Mouse (Mus musculus) telencephalon, adult 2 months (tissue): Measurements from ENCODE around the gene Prkd1.

Source experiments
- DNase-seq: peaks from one replicate; pipeline ENCODE4 v3.0.0-alpha.2; 2011; ENCODE audit warnings: low read depth, low spot score

Prkd1 gene

DNA sequence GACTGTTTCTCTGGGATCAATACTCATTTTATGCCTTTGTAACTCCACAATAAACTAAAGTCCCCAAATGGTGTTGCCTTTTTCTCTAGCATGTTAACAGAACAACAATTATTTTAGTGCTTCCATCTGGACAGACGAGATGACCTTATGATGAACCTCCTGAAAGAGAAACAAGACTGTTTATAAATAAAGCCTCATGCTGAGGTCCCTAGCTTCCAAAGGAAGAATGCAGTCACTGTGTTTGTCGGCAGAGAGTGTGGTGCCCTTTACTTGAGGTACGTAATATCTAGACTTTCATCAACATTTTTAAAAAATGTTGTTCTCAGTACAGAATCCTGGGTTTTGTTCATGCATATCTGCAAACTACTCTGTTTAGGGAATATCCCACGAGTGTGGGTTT is 90.7 kb downstream of the Prkd1 start:
- no peak for DNase-seq

DNA sequence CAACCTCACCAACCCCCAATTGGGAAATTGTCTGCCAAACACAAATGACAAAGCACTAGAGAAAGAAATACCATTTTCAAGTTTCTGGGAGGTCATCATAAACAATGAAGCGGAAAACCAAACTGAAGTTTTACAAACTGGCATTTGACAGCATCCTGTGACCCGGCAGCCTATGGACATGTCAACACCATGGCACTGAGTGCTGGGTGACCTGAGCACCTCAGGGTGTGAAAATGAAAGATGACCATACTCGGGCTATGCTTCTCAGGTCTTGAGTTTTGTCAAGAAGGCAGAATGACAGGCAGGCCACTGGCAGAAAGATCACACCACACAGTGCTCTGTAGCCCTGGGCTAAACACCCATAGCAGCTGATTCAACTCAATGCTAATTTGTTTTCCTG is 94.7 kb downstream of the Prkd1 start:
- DNase-seq = no peak

DNA sequence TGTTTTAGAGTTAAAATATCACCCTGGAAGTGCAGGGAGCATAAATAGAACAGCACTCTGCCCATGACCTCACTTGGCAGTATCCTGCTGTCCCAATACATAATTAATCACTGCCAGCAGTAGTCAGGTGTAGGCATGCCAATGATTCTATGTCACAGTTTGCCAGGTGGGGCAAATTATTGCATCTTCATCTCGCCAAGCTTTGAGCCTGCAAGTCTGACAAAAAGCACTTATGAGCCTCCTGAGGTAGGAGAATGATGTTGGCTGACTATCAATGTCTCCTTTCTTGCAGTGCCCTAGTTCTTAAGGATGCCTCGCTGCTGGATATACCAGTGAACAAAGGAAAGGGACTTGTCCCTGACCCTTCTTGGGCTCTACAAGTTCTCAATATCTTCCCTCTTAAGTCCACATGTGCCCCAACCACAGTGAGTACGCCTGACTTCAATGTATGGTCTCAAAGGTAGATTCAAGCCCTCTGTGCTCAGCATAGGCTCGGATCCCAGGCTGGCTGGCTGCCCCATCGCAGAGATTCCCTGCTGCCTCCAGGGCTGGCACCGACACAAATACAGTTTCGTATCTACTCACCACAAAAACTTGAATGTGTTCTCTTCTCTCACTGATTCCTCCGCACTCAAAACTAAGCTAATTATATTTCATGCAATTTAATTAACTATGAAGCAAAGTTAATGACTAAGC is 98.9 kb downstream of the Prkd1 start:
- DNase-seq = no peak

DNA sequence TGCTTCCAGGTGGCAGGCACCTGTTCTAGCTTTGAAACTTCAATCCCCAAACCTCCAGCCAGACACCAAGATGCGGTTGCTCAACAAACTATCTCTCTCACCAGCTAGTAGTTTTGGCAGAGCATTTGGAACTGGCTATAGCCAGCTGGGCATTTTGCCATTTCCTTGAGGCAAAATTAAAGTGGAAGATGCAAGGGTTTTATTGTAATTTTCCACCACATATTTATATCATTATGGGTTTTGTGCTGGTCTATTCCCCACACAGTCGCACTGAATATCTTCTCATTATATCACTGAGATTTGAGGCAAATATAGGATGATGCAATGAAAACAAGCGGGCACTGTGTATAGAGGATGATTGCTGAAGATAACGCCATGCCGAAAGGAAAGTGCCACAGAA is 102.5 kb downstream of the Prkd1 start:
- DNase-seq = no peak

DNA sequence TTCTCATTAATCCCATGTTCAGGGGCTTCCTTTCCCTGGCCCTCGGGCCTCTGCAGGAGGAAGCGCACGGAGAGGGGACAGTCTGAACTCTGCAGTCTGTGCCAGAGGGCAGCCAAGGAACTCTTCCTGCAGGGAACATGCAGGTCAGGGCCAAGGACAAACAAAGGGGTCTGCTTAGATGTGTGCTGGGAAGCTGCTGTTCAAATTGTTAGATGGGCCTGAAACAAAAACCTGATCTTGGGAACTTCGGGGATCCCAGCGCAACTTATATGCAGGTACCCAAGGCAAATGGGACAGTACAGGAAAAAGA is 103.3 kb downstream of the Prkd1 start:
- DNase-seq = no peak

DNA sequence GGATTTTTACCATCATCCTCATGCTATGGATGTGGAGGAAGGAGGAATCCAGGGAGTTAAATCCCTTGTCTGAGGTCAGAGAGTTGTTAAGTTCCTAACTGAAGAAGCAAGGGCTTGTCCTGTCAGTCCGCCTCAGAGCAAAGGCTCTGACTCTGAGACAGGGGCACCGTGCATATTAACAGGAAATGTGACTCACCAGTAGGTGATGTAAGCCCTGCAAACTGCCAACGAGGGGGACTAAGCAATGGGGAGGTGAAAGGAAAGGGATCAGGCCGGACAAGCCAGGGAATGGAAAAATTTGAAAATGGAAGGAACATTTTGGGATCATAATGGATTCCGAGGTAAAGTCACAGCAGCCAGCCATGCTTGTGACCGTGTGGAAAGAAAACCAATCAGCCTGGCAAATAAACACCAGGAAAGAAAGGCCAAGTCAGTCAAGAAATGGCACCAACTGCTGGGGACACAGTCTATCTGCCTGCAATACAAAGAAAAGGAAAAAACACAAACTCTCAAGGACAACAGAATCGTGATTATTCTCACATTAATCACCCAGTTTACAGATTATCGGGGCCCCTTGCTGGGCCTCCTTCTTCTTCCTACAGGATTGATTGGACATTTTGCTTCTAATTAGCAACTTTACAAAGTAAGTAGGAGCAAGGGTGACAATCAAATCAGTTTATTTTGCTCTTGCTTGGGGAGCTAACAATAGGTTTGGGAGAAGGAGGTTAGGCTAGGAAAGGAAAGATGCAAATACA is 103.9 kb downstream of the Prkd1 start:
- DNase-seq = no peak

DNA sequence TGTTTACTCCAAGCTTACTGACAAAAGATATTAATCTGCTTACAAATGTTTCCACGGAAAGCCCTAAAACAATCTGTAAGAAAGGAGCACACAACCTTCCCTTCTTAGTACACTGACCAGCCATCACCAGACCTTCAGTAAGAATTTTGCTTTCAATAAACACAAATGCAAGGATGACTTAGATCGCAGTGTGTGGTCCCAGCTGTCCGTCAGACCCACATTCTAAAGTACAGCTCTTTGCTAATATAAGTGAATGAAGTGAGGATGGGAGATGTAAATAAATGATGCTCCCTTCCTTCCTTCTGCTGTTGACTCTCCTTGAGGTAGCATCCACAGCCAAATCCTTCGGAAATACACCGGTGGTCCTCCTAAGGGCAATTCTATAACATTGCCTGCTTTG is 108.1 kb downstream of the Prkd1 start:
- DNase-seq = no peak

DNA sequence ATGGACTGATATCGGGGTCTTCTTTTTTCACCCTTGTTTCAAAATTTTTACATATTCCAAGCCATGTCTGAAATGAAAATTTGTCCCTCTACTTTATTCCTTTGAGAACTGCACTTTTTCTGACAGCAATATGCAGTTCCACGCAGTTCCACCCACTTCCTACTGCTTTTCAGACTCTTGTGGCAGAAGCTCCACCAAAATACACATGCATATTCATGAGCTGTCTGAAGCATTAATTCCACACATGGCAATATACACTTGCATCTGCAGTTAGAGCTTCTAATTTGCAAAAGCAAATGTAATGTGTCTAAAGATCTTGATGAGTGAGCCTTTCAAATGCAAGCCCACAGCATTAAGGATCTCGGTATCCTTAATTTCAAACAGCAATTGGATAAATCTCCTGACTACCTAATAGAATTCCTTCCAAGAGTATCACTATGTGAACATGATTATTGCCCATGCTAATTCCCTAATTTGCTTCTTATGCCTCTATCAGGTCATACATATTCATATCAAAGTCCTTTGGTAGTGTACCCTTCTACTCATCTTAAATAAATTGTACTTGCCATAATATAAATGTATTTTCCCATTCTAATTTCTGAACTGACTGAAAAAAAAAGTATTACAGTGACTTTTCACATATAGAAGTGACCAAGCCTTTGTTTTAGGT is 110.5 kb downstream of the Prkd1 start:
- DNase-seq = peak; percentile 87

DNA sequence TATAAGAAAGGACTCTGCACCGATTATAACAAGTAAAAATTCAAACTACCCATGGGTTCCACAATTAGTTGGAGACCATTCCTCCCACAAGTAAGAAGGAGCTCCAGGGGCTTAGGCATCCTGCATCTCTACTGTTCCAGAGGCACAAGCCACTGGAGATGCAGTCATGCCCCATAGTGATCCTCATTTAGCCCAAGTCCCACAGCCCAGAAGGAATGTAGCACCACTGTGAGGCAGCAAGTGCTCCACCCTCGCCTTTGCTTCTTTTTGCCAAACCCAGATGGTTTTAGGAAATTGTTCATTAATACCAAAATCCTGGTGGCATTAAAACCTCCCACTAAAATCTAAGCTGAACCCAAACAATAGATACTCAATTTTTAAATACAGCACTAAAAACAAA is 111.1 kb downstream of the Prkd1 start:
- no peak for DNase-seq

DNA sequence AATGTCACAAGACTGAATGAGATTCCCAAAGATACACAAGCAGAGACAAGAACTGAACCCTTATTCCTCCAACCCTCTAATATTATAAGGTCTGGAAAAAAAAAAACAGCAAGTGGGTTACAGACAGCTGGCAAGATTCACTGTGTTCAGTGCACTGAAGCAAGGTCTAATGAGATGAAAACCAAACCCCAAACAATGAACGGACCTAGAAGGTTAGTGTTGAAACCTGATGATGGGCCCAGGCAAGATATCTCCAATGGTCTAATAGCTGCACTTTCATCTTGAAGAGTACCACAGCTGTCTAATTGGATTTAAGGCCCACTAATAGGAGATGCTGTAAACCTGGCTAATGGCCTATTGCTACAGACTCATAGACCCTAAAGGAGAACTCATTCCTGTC is 111.9 kb downstream of the Prkd1 start:
- no peak for DNase-seq

DNA sequence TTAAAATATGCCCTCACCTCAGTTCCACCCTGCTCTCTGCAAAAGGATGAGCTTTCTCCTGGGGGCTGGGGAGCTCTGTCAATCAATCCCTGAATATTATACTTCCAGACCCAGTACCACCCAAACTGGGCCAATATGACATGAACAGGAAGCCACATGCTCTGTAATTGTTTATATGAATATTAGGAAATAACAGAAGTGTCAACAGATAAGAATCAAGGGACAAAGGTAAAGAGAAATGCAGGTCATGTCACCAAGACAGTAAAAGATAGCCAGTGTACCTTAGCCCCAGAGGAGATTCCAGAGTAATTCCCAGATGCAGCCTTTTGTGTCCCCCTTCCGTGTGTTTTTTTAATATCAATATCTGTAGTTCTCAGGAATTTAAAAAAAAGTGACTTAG is 120.3 kb downstream of the Prkd1 start:
- DNase-seq = no peak

DNA sequence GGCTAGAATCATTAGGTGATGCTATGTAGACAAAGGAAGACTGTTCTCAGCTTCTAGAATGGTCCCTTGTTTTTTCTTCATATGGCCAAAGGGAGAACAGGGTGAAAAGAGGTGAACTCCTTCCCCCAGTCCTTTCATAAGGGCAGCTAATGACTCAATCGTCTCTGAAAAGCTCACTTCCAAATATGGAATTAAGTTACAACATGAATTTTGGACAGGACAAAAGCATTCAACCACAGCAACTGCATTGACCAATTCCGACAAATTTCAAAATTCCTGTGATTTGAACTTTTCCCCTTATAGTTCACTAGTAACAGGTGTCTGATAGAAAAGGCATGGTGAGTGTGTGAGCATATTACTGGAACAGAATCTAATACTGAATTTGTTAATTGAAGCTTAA is 124.8 kb downstream of the Prkd1 start:
- DNase-seq = no peak

DNA sequence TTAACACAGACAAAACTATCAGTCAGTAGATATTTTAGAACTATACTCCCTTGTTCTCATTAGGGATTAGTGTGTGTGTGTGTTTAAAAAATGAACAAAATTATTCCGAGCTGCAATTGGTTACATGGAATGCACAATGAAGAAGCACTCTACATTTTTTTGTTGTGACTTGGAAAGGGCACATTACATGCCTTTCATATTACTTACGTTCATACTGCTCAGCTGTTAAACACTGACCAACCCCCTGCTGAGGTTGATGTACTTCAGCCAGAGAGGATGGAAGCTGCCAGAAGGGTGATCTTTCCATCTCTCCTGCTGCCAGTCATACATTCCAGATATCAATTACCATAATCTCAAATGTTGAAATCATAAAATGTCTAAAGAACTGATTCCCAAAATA is 134.4 kb downstream of the Prkd1 start:
- no peak for DNase-seq

DNA sequence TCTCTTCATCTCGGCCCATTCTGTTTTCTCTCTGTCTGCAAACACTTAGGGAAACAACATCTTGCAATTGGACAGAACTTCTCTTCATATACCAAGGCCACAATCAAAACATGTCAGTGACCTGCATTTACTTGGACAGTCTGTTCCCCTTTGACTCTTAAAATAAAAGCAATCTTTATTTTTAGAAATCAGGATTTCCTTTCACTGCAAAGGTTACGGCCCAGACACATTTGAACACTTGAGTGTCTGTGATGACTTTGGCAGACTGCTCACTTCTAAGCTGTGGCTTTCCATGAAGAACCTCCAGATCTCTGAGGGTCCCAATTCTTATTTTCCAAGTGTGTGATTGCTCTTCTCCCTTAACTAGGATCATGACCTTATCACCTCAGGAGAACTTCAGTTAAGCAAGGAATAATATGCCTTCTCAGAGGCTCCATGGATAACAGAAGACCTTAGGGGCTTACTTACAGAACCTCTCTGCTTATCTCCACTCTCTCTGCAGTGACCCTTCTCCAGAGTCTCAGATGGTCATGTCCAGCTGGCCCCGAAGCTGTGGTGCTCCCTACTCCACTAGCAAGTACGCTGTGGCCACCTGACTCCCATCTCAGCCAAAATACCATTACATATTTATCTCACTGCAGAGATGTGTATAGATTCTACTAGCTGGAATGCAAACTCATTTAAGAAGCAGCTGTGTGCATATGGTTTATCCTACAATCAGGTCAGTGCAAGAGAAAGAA is 137.2 kb downstream of the Prkd1 start:
- DNase-seq = no peak

DNA sequence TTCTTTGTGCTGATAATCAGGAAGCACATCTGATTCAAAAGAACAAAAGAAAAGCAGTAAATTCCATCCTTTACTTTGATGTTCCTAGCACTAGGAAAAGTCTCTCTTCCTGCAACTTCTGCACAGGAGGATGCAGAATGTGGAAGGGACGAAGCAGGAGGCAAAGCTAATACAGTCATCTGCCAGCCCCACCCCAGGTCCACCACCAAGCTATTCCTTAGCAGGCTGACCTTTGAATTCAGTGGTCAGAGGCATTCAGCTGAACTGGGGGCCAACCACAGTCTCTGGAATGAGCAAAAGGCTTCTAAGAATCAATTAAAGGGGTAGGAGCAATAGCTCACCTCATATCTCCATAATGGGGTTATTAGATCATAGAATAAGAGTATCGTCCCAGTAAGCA is 140.1 kb downstream of the Prkd1 start:
- no peak for DNase-seq

DNA sequence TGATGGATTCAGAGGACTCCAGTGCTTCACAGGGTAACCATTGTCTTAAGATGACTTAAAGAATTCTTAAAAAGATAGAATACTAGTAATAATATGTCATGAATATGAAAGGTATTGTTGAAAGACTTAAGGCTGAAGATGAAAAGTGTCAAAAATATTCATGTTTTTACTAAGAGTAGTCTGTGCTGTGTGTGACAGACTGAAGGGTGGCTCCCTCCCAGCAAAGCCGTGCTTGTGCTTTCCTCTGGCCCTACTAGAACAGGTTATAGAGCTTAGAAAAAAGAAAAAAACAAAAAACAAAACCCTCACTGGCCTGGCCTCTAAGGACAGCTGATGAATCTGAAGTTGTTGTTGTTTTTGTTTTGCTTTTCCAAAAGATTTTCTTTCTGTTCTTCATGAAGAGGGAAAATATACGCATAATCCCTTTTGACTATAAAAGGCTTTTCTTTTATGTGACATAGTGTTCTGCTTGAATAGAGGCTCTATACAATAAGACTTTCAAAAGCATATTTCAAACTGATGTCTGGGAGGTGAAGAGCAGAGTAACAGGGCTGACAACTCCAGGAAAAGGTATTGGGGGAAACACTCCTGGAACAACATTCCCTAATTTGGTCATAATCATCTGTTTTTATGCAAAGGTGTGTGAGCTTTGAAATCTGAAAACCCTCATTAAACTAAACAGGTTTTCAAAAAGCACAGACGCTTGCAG is 148.9 kb downstream of the Prkd1 start:
- DNase-seq = no peak

DNA sequence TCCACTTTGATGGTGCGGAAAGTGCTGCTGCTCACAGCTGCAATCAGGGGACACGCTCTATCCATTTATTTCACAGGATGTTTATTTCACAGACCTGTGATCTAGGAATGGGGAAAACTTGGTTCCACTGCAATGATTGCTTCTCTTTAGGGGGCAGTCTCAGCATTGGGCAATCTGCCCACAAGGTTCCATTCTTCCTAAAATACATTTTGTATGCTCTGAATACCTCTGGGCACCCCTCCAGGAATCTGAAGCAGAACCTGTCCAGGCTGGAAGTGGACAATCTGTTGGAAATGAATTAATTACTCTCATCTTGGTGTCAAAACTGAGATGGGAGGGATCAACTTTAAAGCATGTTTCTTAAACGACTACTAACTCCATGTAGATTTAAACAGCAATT is 152.9 kb downstream of the Prkd1 start:
- no peak for DNase-seq

DNA sequence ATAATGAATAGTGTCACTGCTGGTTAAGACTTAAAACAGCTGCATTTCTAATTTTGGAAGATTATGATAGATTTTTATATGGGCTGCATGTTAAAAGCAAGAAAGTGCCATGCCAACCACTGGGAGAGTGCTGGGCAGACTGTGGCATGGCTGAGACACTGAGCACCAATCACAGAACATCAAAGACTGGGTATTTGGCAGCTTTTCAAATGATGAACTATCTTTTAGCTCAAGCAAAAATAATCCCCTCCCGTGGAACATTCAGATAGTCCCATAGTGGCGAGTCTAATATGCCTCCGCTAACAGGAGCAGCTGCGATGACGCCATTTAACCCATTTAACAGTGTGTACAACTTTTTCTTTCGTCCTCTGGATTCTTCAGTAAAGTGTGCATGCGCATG is 169.1 kb downstream of the Prkd1 start:
- no peak for DNase-seq

DNA sequence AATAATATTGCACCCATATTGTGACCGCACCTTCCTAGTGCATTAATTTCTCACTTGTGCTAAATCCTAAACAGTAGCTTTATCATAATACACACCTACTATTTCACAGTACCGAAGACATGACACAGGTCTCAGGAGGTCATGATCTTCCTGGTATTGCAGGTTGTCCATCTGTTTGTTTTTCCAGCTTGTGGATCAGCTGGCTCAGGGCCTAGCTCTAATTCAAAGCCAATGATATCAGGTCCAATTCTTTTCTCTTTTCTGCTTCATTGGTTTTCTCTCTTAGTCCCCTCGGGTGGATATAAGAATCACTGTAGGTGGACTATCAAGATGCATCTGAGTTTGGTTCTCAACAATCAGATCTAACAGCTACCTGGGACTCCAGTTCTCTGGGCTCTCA is 191.7 kb downstream of the Prkd1 start:
- no peak for DNase-seq

DNA sequence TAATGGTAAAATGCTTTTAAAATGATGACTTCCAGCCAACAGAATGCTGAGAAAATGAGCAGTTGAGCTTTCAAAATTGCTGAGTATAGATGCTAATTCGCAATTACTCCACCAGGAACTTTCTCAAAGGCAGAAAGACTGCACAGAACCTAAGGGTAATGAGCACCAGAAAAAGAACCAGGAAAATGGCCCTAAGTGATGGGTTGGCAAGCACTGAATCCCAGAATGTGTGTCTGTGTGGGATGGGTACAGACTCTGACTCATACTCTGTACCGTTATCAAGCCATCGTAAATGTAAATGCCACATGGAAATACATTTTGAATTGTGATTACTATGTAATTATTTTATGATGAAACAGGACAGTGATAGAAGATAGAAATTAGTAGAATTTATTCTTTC is 197.1 kb downstream of the Prkd1 start:
- DNase-seq = peak; percentile 82

DNA sequence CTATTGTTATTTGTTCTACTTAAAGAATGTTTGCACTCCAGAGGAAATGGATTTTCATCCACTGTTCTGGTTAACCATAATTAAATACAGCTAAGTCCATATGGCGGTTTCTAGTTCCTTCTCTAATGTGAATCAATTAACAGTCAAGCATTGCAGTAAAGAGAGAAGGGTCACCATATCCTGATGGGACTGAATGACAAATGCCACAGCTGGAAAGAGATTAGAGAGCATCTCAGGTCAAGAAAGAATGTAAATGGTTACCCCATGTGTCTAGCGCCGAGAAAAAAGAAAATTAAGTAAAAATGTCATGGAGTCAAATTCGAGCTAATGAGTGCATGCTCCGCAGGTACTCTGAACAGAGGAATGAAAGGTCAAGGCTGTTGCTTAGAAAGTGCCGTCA is 212.2 kb downstream of the Prkd1 start:
- DNase-seq = no peak
